Mouse (Mus musculus) lung, adult 2 months (tissue): ENCODE measurements around the gene Mpnd. TPM values are rescaled to one million over a fixed set of nuclear protein-coding genes. Genes with fewer than 3 reads are reported as not detected.

Experiments used
- DNase-seq: peaks from one replicate; pipeline ENCODE4 v3.0.0; 2022
- H3K4me1 ChIP-seq: fragments of 200-500 bp; 2 replicates; pipeline ENCODE4 v1.6.1; 2011; ENCODE audit warnings: low read length; ENCODE audit not compliant: control insufficient read depth, insufficient read depth
- H3K4me3 ChIP-seq: fragments of 200-500 bp; replicated peaks from 2 replicates; pipeline ENCODE3; 2011; ENCODE audit warnings: low read depth, mild to moderate bottlenecking, control low read depth, low read length; ENCODE audit errors: extremely low read depth
- CTCF ChIP-seq: fragments of 200-500 bp; IDR thresholded peaks from 2 replicates; pipeline ENCODE4 v1.5.1; 2011; ENCODE audit warnings: mild to moderate bottlenecking, low read length, control low read depth; ENCODE audit not compliant: insufficient read depth
- POLR2A ChIP-seq: fragments of 200-500 bp; IDR thresholded peaks from 2 replicates; pipeline ENCODE4 v1.6.1; 2011; ENCODE audit warnings: low read depth, mild to moderate bottlenecking, control low read depth, low read length, borderline replicate concordance; ENCODE audit errors: extremely low read depth
- WGBS: fragments of 180-500 bp; shearing (Covaris S2); methylation state at CpG from one replicate; pipeline ENCODE4 v1.1.7; 2018; 5-methylcytosine and 5-hydroxymethylcytosine counted together
- polyA plus RNA-seq: library from polyadenylated mRNA; depleted of rRNA; stranded (reverse); fragments of >200 nt; gene quantifications from 2 replicates; pipeline ENCODE4 v1.2.3, GENCODE M21; 2012

Mpnd gene
- polyA plus RNA-seq, 1 experiment: 103 TPM

DNA sequence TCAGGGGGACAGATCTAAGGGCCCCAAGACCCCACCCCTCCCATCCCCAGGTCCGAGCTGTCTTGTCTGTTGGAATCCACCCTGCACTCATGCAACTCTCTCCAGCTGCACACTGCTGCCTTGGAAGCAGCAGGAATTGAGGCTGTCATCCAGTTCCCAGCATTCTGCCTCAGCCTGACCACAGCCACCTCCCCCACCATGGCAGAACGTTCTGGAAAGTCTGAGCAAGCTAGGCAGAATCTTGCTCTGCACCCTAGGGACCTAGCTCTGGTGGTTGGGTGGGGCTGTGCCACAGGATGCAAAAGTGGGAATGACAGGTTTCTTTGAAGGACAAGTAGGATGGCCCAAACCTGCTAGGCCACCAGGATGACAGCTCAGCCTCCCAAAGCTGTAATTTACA lies 19.0 kb downstream of the Mpnd start:
- no peak for DNase-seq
- no peak for TF ChIP-seq POLR2A
- no peak for TF ChIP-seq CTCF
- Histone ChIP-seq H3K4me1 (peaks cover 21% of the 10 kb centered on the region), H3K4me3 (no peak overlapping the region)
- 58% methylated on average over 2 of the region's 2 CpGs for WGBS

DNA sequence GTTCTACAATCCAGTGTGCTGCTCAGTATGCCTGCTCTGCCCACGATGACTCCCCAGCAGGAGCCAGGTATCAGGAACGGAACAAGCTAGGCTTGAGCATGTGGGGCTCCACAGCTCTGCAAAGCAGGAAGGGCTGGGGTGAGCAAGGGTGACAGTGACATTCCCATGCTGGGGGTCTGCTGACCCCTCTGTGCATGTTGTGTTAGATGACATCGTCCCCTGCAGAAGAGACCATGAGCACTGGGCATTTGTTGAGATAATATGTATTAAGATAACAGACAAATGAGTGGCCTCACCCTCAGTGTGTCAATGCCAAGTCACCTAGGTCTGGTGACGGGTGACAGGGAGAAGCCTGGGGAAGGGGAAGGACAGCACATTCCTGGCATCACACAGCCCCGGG lies 19.4 kb downstream of the Mpnd start:
- no peak for TF ChIP-seq CTCF
- TF ChIP-seq POLR2A: no peak
- peaks cover 21% of the 10 kb centered on the region for H3K4me1 ChIP-seq

DNA sequence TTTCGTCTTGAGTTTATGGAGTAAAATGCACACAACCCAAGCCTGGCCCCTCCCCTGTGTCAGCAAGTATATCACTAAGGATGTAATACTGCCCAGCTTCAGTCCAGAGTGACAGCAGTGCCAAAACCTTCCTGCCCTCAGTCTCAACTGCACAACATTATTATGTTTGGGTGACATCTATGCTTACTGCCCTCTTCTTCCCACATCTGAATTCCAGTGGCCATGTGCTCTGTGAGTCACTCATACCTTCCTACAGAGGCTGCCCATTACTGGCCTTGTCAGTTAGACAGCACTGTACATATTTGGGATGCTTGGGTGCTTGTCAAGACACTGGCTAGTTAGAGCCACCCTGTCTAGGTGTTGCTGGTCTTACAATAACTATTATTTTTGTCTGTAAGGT lies 20.8 kb downstream of the Mpnd start:
- WGBS: 63% methylated on average over 1 of the region's 1 CpGs
- Histone ChIP-seq H3K4me1 (peaks cover 23% of the 10 kb centered on the region), H3K4me3 (no peak overlapping the region)
- no peak for DNase-seq
- TF ChIP-seq POLR2A (no peak), CTCF (no peak)

More for the DNA sequence above, 19.4 kb downstream of the Mpnd start:
- WGBS: 58% methylated on average over 5 of the region's 5 CpGs
- H3K4me3 ChIP-seq: no peak overlapping the region
- no peak for DNase-seq

DNA sequence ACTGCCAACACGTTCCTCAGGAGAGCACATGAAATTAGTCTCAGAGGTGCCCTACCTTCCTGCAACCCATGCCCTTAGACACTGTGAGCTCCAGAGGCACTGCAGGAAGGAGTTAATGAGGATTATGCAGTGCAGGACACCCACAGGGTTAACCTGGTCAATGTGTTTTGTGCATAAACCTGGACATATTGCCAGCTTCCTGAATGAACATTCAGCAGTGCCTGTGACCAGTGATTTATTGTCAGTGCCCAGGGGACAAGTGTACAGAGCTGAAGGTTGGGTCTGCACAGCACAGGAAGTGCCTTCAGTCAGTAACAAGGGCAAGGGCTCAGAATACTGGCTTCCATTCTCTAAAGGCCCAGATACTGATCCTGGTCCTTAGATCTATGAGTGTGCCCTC lies 21.4 kb downstream of the Mpnd start:
- TF ChIP-seq POLR2A (no peak), CTCF (no peak)
- 55% methylated on average over 1 of the region's 1 CpGs for WGBS
- Histone ChIP-seq H3K4me3 (no peak overlapping the region), H3K4me1 (peaks cover 24% of the 10 kb centered on the region)
- no peak for DNase-seq

DNA sequence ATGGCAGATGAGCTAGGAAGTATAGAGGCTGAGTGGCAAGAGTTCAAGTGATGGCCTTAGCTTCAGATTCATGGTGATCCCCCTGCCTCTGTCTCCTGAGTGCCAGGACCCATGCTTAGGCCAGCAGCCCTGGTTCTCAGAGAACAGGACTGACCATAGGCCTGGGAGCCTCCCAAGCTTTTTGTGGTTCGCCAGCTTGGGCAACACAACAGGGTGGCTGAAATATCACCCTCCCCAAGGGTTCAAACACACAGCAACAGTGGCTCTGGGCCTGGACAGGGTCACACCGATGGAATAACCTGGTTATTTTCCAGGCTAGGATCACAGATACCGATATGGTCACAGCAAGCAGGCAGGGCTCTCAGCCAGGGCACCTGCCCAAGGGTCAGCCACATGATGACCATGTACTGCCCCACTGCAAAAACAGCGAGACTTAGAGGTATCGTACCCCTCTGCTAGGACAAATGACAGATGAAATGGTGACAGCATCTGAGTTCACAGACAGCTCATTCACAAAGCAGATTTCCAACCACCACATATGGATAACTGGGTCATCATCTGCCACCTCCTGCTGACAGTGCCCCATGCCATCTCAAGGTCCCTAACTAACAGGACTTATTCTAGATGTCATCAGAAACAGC lies 22.4 kb downstream of the Mpnd start:
- Histone ChIP-seq H3K4me1 (peaks cover 21% of the 10 kb centered on the region), H3K4me3 (no peak overlapping the region)
- DNase-seq: no peak
- TF ChIP-seq POLR2A (no peak), CTCF (no peak)
- 75% methylated on average over 5 of the region's 5 CpGs for WGBS

DNA sequence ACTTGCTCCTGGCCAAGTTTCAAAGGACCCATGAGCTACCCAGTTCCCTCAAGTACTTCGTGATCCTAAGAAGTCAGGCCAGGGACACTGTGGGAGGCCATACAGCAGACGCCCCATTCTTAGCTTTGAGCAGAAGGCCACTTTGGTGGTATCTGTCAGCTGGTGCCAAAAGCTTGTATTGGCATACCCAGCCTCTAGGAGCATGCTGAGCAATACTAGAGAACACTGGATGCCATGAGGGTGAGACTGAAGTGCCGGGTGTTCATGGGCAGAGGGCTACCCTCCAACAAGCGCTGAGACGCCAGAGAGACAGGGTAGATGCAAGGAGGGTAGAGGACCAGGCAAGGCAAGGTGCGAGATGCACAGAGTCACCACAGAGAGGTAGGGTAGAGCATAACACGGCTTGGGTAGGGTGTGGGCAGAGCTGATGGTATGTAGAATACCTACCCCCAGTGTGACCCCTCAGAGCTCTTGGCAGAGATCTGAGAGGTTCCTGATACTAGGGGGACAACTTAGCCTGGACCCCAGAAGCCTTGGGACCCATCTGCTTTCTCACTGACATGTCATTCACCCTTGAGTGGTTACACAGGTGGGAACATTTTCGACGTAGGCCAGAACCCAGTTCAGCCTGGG lies 24.8 kb downstream of the Mpnd start:
- DNase-seq: no peak
- TF ChIP-seq POLR2A (no peak), CTCF (no peak)
- Histone ChIP-seq H3K4me3 (no peak overlapping the region), H3K4me1 (peaks cover 16% of the 10 kb centered on the region)
- 81% methylated on average over 9 of the region's 9 CpGs for WGBS

DNA sequence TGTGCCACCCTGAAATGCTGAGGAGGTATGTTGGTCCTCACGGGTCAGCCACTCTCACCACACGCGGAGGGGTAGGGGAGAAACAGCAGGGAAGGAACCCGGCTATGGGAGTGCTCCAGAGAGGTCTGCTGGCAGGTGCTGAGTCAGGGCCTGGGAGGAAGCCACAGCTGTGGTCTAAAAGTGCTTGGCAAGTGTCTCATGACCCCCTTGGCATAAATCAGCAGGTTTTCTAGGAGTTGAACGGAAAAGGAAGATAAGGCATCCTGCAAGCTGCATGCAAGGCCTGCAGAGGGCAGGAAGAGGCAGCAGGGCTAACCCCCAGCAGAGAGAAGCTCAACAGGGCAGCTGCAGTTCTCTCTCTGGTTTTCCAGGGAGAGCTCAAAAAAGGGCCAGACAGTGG lies 25.4 kb downstream of the Mpnd start:
- no peak overlapping the region for H3K4me3 ChIP-seq
- WGBS: 22% methylated on average over 5 of the region's 5 CpGs
- peaks cover 16% of the 10 kb centered on the region for H3K4me1 ChIP-seq
- TF ChIP-seq CTCF (0 out of 2 replicates have a peak, but pooled peaks have one; percentile 12), POLR2A (no peak)
- no peak for DNase-seq

DNA sequence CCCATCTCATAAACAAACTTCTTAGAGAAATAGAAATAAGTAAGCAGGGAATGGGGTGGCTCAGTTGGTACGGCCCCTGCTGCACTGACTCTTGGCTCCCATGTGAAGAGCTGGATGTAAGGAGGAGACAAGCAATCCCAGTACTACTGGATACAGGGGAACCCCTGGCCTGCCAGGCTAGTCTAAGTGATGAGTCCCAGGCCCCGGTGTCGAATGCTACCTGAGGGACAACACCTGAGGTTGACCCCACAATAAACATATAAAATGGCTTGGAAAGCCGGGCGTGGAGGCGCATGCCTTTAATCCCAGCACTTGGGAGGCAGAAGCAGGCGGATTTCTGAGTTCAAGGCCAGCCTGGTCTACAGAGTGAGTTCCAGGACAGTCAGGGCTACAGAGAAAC lies 25.9 kb downstream of the Mpnd start:
- Histone ChIP-seq H3K4me3 (no peak overlapping the region), H3K4me1 (peaks cover 16% of the 10 kb centered on the region)
- TF ChIP-seq POLR2A (no peak), CTCF (no peak)
- no peak for DNase-seq
- 89% methylated on average over 7 of the region's 7 CpGs for WGBS

DNA sequence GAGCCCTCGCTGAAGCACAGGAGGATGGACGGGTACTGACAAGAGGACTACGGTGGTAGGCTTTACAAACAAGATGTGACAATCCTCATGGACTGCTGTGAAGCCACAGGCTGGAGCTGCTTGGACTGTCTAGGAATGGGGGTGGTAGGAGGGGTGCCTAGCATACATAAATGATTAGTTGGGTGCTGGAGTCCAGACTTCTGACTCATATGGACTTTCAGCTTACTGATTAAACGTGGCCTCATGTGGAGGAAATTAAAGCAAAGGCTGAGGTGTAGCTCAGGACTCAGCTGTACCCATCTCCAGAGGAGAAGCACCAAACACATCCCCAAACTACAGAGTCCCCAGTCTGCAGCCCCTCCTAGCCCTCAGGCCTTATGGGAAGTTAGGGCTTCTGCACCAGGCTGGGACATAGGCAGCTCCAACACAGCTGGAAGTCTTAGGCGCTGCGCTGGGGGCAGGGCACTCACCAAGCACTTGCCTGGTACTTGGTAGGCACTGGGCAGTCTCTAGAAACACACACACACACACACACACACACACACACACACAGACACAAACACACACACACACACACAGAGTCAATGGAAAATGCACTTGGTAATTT lies 26.7 kb downstream of the Mpnd start:
- DNase-seq: no peak
- no peak for TF ChIP-seq POLR2A
- WGBS: 54% methylated on average over 6 of the region's 6 CpGs
- H3K4me1 ChIP-seq: peaks cover 18% of the 10 kb centered on the region
- H3K4me3 ChIP-seq: no peak overlapping the region

DNA sequence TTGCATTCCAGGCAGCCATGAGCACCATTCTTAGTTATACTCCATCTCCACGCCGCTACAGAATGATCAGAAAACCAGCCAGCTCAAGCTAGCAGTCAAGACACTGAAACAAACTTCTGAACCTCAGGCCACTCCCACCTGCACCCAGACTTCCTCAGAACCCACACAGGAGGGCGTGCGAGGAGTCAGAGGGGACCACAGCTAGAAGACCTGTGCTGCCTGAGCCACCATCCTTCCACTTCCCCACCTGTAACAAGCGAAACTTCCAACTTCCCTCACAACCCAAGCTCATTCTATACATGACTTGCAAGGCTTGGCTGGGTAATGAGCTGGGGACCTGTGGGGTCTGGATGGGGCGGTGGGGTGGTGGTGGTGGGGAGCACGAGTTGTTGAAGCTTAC lies 27.3 kb downstream of the Mpnd start:
- Histone ChIP-seq H3K4me3 (no peak overlapping the region), H3K4me1 (peaks cover 18% of the 10 kb centered on the region)
- DNase-seq: no peak
- WGBS: 45% methylated on average over 7 of the region's 7 CpGs
- TF ChIP-seq POLR2A: no peak
- no peak for TF ChIP-seq CTCF
